Mouse (Mus musculus): ENCODE results near the gene Zscan26.

Zscan26 gene

DNA sequence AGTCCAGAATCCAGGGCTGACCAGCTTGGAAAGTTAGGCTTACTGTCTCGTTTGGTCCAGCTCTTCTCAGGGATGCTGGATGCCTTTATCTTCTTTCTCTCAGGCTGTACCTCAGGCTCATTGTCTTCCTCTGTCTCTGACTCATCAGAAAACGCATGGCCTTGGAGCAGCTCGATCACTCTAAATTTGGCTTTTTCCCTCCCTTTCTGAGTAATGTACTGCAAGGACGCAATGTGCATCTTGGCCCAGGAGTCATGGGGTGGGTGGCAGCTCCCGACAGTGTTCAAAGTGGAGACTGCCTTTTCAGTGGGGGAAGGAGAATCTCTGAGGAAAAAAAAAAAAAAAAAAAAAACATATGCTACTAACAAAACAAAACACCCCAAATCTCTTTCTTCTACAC lies 30.2 kb downstream of the Zscan26 start:
- DNase-seq (ENCODE audit: low spot score) = no peak

DNA sequence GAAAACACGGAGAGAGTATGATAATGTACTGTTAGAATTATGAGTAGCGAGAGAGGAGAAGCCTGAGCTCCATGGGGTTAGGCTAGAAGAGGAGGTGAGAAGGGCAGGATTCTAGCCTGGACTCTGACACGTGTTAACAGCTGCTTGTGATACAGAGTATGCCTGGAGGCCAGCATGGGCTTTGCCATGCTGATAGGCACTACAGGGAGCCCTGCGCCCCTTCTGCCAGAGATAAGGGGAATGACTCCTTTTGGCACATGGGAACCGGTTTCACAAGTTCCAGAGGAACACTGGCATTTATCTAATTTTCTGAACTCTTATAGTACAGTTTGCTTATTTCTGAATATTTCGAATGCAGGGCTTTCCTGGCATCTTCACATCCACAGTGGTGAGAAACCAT lies 34.7 kb downstream of the Zscan26 start:
- no peak for DNase-seq (ENCODE audit: low spot score)

DNA sequence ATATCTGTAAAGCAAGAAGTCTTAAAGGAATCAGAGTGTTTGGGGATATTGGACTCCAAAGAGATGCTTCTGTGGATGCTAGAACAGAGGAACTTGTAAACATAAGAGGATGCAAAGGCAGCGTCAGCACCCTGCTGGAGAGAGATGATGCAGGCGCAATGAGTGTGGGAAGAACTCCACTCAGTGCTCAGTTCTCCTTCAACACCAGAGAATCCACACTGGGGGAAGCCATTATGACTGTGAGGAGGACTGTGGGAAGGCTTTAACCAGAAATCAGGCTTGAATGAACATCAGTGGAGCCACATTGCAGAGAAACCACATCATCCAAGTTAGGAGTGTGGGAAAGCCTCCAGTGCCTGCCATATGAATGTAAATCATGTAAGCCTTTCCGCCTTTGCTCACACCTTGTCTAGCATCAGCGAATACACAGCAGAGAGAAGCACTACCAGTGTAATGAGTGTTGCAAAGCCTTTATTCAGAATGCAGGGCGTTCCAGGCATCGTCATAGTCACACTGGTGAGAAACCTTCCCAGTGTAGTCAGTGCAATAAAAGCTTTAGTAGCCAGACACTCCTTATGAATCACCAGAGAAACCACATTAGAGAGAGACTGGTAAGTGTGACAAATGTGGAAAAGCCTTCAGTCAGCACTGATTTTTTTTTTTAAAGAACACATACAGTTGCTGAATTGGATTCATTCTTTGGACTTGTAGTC lies 36.1 kb downstream of the Zscan26 start:
- DNase-seq (ENCODE audit: low spot score) = no peak

DNA sequence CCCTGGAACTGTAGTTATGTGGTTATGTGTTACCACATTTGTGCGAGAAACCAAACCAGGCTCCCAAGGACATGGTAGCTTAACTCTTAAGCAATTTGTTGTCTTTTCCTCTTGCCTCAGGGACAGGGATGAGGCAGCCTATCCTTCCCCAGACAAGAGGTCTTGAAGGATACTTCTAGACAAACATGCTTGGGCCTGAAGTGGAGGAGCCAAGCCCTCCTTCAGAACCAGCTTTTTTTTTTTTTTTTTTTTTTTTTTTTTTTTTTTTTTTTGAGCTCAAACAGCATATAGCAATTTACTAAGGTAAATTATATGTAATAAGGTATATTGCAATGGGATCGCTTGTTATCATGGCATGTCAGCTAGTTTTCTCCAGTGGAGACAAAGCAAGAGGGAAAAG lies 37.8 kb downstream of the Zscan26 start:
- no peak for DNase-seq (ENCODE audit: low spot score)

DNA sequence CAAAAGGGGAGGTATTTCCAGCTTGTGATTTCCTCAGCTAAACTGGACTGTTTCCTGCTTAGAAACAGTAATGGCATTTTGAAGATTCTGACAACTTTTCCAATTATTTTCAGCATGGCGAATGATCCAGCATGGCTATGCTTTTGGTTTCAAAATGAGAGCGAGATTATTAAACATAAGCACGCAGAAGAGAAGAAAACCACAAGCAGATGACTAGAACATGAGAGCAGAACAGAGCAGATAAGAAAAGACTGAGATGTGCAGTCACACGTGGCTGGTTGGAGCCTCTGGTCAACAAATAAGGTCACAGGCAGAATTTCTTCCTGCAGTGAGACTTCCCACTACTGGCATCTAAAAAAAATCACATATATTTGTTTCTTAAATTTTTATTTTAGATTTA lies 38.3 kb downstream of the Zscan26 start:
- no peak for DNase-seq (ENCODE audit: low spot score)

DNA sequence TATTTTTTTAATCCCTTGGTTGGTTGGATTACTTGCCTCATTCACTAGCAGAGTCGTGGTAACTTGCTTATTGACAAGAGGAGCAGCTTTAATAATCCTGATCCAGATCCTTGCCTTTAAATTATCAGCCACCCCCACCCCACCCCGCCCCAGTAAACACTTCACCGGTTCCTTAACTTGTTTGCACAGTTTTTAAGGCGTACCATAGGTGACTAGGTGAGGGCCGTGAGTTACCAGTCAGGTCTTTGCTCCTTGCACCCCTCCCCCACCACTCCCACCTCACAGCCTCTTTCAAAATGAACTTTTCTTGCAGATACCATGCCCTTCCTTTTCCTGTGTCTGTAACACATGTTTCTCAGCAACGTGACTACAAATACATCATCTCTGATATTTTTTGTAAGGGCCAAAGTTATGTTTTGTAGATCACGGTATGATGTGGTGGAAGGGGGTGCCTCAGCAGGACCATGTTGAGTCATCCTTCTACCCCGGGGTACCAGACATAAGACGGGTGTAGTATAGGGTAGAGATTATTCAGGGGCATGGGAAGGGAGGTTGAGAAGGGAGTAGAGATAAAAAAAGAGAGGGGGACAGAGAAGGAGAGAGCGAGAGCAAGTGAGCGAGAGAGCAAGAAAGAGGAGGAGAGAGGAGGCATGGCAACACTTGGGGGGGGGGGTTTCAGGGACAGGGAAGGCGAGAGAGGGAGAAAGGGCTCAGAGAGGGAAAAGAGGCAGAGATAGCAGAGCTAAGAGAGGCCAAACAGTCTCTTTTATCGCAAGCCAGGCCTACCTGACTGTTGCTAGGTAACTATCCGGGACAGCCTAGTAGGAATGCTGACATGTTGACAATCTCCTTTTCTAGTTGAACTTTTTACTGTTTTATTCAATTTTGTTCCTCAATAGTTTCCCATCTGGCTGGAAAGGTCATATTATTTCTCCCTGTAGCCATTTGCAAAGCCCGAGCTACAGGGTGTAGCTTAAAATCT lies 39.0 kb downstream of the Zscan26 start:
- no peak for DNase-seq (ENCODE audit: low spot score)

DNA sequence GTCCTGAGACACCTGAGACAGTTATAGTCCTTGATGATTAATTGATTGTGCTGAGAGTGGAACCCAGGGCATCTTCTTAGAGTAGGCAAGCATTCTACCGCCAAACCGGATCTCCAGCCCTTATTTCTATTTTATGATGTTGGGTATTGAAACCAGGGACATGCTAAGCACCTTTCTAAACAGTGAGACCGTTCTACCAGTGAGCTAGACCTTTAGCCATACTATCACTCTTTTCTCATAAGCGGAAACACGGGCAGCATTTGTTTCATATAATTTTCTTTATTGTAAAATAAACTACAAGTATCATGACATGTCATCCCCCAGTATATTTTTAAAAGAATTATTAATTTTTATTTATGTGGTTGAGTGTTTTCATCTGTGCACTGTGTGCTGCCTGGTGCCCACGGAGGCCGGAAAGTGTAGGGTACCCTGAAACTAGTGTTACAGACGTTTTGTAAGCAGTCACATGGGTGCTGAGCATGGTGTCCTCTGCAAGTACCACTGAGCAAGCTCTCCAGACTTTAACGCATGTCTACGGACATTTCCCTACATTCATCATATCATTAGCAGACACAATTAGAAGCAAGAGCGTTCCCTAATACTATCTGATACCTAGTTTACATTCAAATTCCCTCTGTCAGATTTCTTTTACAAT lies 44.6 kb downstream of the Zscan26 start:
- no peak for DNase-seq (ENCODE audit: low spot score)

DNA sequence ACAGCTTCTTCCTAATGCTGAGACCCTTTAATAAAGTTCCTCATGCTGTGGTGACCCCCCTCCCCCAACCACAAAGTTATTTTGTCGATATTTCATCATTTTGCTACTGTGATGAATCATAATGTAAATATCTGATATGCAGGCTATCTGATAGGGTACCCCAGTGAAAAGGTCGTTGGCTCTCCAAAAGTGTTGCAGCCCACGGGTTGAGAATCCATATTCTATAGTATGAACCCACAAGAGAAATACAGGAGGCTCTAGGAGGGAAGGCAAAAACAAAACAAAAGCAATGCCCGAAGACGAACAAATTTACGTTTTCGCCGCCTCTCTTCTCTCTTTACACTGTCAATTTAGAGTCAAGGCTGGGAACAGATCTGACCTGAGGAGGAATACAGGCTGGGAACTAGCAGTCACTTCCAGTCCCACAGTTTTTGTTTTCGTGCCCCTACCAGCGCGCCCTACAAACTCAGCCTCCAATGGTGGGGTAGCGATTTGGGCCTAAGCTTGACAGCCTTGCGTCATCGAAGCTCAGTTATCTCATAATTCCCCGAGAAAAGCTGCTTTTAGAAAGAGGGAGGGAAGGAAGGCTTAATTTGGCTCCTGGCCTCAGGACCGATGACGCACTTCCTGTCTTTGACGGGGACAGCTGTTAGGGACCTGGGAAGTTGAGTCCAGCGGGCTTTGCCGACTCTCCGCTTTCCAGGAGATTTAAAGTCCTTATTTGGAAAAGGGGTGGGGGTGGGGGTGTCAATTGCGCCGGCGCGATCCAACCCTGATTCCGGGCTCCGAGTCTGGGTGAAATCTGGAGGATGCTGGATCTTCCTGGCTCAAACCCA lies 45.3 kb downstream of the Zscan26 start:
- peak; percentile 70 for DNase-seq (ENCODE audit: low spot score)

DNA sequence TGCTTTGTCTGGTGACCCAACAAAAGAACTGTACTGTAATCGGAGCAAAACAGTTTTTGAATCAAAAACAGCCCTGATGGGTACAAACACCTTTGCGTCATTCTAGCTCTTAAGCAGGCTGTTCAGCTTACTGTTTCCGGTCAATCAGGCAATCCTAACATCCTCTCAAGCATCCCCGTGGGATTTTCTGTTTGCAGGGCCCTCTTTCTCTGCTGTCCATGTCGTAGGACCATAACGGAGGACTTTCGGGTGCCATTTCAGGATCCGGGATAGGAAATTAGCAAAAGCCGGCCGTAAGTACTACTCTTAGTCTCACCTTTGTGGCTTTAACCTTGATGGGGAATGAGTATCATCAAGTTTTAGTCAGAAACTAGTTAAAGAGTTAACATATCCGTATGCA lies 46.2 kb downstream of the Zscan26 start:
- DNase-seq (ENCODE audit: low spot score) = no peak

DNA sequence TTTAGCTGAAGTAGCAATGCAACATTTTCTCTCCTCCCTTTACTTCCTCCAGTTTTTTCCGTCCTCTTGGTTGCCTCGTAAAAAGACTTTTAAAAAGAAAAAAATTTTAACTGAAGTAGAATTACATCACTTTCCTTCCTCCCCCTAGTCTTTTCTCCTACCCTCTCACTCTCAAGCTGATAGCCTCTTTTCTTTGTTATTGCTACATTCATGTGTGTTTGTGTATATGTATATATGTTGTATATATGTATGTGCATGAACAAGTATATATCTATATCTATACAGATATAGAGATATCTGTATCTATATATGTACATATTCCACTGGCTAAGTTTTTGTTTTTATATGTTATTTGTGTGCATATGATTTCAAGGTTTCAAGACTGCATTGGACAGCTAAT lies 50.7 kb downstream of the Zscan26 start:
- DNase-seq (ENCODE audit: low spot score) = no peak

DNA sequence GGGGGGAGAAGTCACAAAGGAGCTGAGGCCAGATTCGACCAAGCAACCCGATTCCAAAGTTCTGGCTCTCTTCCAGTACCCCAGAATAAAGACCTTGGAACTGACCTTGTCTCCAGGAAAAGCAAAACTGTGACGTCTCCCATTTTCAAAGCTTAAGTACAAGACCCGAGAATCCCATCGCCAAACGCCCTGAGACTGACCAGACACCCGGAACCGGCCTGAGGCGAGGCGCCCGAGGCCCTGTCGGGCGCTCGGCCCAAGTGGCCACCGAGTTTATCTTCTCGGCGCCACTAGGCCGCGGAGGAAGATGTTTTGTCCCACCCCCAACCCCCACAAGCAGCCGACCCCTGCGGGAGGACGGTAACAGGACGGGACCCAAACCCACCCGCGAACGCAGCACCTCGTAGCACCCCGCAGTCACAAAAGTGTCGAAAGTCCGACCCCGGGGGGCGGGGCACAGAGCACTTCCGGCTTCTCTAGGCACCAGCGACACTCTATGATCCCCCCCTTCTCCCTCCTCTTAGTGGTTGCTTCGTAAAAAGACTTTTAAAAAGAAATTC lies 51.2 kb downstream of the Zscan26 start, which contains the start of gene Zkscan3:
Gene Zkscan3, minus strand, starts transcription at position 469 of the 560 bp plus-strand sequence.
- peak; percentile 72 for DNase-seq (ENCODE audit: low spot score)

DNA sequence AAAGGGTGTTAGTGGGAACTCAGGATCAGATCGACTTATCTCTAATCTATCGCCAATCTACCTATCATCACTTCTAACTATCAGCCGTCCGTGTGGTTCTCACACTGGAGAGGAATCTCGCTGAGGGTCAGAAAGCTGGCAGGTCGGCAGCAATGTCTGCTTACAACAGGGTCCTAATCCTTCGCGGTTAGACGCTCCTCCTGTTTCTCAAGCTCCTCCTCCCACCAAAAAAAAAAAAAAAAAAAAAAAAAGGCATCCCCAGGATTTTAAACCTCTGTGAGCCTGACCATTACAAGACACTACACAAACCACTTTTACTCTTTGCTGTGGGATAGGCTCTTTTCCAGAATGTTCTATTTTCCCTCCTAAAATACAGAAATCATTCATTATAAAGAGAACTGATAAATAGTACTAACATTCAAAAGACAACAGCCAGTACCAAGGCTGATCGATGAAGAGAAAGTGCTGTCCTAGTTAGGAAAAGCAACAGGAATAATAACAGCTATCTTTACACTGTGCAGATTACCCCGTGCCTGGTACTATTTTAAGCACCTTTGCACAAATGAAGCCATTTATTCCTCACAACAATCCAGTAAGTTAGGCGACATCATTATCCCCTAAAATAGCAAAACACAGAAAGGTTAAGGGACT lies 51.8 kb downstream of the Zscan26 start:
- no peak for DNase-seq (ENCODE audit: low spot score)

DNA sequence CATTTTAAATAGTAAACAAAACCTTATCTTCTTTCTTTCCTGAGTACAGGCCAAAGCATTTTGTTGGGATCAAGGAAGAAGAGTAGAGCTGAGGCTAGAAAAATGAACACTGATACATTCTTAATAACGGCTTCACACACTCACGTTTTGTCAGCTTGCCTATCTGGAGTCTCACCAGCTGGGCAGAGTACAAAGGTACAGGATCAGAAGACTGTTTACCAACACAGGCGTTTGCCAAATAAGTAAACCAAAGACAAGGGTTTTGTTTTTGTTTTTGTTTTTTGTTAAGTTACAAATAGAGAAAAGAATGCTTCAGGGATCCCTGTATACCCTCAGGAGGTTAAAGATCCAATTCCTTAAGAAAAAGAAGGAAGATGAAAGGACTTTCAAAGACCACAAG lies 52.4 kb downstream of the Zscan26 start:
- no peak for DNase-seq (ENCODE audit: low spot score)

DNA sequence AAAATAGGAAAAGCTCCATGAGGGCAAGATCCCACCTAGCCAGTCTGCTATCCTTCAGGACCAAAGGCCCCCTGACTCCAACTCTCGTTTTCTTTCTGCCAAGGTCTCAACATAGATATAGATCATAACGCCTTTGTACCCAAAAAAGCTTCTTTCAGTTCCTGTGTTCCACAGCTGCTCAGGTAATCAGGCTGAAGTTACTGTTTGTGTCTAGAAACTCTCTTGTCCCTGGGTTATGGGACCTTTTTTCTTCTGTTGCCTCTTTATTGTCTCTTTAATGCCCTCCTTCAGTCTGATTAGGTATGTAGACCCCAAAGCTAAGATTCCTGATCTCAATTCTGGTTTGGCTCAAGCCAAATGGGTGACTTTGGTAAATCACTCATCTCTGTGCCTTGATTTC lies 56.0 kb downstream of the Zscan26 start:
- DNase-seq (ENCODE audit: low spot score) = no peak

DNA sequence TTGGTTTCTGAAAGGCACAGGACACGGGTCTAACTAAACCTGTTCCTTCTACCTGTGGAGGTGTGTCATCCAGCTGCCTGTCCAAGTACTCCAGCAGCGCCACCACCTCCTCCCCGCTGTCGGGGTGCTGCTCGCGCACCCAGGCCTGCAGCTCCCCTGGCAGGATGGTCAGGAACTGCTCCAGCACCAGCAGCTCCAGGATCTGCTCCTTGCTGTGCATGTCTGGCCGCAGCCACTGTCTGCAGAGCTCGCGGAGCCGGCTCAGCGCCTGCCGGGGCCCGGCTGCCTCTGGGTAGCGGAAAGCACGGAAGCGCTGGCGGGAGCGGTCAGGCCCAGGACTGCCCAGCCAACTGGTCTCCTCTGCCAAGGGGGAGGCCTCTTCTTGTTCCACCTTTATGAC lies 57.5 kb downstream of the Zscan26 start:
- DNase-seq (ENCODE audit: low spot score) = peak; percentile 20

DNA sequence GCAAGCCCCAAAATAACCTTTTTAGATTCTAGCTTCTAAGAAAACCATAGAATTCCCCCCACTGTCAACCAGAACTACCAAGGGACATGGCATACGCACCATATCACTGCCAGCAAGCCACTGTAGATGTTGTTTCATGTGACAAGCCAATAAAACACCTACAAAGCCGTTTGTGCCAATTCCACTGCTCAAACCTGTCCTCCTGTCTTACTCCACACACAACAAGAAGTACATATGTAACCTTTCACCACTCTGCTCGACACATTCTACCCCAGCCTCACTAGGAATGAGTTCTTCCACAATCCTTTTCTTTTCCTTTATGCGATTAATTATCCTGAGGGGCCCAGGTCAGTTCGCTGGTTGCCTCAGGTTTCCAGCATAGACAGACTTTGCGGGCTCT lies 57.9 kb downstream of the Zscan26 start:
- DNase-seq (ENCODE audit: low spot score) = no peak

DNA sequence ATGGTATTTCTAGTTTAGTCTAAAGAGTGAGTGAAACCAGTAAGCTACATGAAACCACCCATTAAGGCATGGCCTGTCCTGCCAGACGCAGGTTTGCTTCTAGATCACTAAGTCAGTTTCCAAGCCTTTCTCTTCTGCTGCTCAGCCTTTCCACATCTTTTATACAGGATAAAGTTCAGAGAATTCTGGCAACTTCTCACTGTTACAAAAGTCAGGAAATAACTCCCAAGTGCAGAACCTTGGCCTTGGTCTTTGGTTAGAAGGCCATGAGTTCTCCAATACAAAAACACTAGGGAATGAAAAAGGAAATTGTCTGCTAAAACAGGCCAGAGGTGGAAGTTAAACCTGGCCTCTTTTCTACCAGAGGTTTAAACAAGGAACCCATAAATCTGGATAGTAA lies 58.3 kb downstream of the Zscan26 start:
- DNase-seq (ENCODE audit: low spot score) = no peak
